Mouse (Mus musculus): ENCODE results near the gene Itgam. TPM values are rescaled to one million over a fixed set of nuclear protein-coding genes. Genes with fewer than 3 reads are reported as not detected.

The Itgam gene
- total RNA-seq, 1 experiment from 2014 or later = 29.7 TPM

Other genes starting within 250 kb of the Itgam start
- 47.1 and 82.4 TPM in 2 replicates for gene Stx4a, start 238.3 kb upstream of the Itgam start, total RNA-seq (2017)
- gene Stx1b, start 238.1 kb upstream of the Itgam start, total RNA-seq (2017) = 0.40 and 1.6 TPM in 2 replicates
- gene Zfp646, start 186.4 kb upstream of the Itgam start, total RNA-seq (2017) = 44.5 and 50.2 TPM in 2 replicates
- 5.4 and 7.0 TPM in 2 replicates for gene Zfp668, start 185.8 kb upstream of the Itgam start, total RNA-seq (2017)
- gene Prss53, start 171.7 kb upstream of the Itgam start, total RNA-seq (2017) = 0.94 TPM in 1 of 2 replicates, not detected in the other
- gene Gm21974, start 167.2 kb upstream of the Itgam start, total RNA-seq (2017) = not detected in 2 replicates
- 31.1 and 40.5 TPM in 2 replicates for gene Vkorc1, start 167.0 kb upstream of the Itgam start, total RNA-seq (2017)
- gene Bckdk, start 158.6 kb upstream of the Itgam start, total RNA-seq (2017) = 37.4 and 44.7 TPM in 2 replicates
- 42.5 and 48.2 TPM in 2 replicates for gene Kat8, start 150.1 kb upstream of the Itgam start, total RNA-seq (2017)
- gene Prss8, start 132.5 kb upstream of the Itgam start, total RNA-seq (2017) = not detected in 2 replicates
- 1.2 and 2.3 TPM in 2 replicates for gene Prss36, start 115.9 kb upstream of the Itgam start, total RNA-seq (2017)
- gene Fus, start 95.2 kb upstream of the Itgam start, total RNA-seq (2017) = 98.3 and 114 TPM in 2 replicates
- gene Pycard, start 68.8 kb upstream of the Itgam start, total RNA-seq (2017) = 16.9 and 21.1 TPM in 2 replicates
- not detected in 2 replicates for gene Trim72, start 58.7 kb upstream of the Itgam start, total RNA-seq (2017)
- 0.56 TPM in 1 of 2 replicates, not detected in the other for gene Gm49368, start within 50 bp of the Itgam start, total RNA-seq (2017)
- gene Itgax, start 66.9 kb downstream of the Itgam start, total RNA-seq (2017) = 1.3 and 2.4 TPM in 2 replicates
- gene Itgad, start 91.7 kb downstream of the Itgam start, total RNA-seq (2017) = 0.63 and 0.69 TPM in 2 replicates
- gene Cox6a2, start 143.7 kb downstream of the Itgam start, total RNA-seq (2017) = 4.1 and 4.7 TPM in 2 replicates
- gene Armc5, start 174.7 kb downstream of the Itgam start, total RNA-seq (2017) = 9.8 and 13.0 TPM in 2 replicates
- gene 9130023H24Rik, start 175.4 kb downstream of the Itgam start, total RNA-seq (2017) = 6.1 and 9.9 TPM in 2 replicates
- gene Tgfb1i1, start 184.2 kb downstream of the Itgam start, total RNA-seq (2017) = 0.94 and 1.5 TPM in 2 replicates
- gene Slc5a2, start 203.0 kb downstream of the Itgam start, total RNA-seq (2017) = 0.50 TPM in 1 of 2 replicates, not detected in the other
- 20.9 and 22.7 TPM in 2 replicates for gene BC017158, start 235.5 kb downstream of the Itgam start, total RNA-seq (2017)